Mouse (Mus musculus) erythroblast, adult 5-6 weeks (primary cell): ENCODE measurements around the gene Dapl1. TPM values are rescaled to one million over a fixed set of nuclear protein-coding genes. Genes with fewer than 3 reads are reported as not detected.

Experiments
- ATAC-seq: replicated peaks from 2 replicates; pipeline ENCODE4 v1.8.0; 2016; ENCODE audit warnings: moderate number of reproducible peaks, mild to moderate bottlenecking, moderate TSS enrichment, inconsistent platforms; ENCODE audit not compliant: poor library complexity, low FRiP score, severe bottlenecking
- total RNA-seq, 2 experiments: library from RNA; stranded (forward) in 1 of 2; stranded (reverse) in 1 of 2; fragments of 150-400 nt in 1 of 2; fragments of 200-764, 138-1000 nt in 1 of 2; gene quantifications; 2 replicates each; pipeline versions ENCODE4 v1.2.3 to v1.2.4; 2015 to 2017; ENCODE audit warnings: low replicate concordance in 2 of 2

Gene Dapl1
- total RNA-seq, 2 experiments from 2014 or later = not detected

- ATAC-seq = no peak
Measured at GRCm38 (mm10) chr2:59470326-59471031, 14.0 kb upstream of the Dapl1 start.

GRCm38 (mm10) chr2:59471051-59471948, 13.2 kb upstream of the Dapl1 start:
- no peak for ATAC-seq

- ATAC-seq = no peak
Measured at GRCm38 (mm10) chr2:59474336-59474735, 10.1 kb upstream of the Dapl1 start.

GRCm38 (mm10) chr2:59485080-59485479, 627 bp downstream of the Dapl1 start:
- no peak for ATAC-seq

- no peak for ATAC-seq
Measured at GRCm38 (mm10) chr2:59485657-59486056, 1.2 kb downstream of the Dapl1 start.

GRCm38 (mm10) chr2:59486196-59486845, 1.9 kb downstream of the Dapl1 start:
- no peak for ATAC-seq

GRCm38 (mm10) chr2:59488235-59488634, 3.8 kb downstream of the Dapl1 start:
- no peak for ATAC-seq

GRCm38 (mm10) chr2:59490353-59490752, 5.9 kb downstream of the Dapl1 start:
- no peak for ATAC-seq

- ATAC-seq = no peak
Measured at GRCm38 (mm10) chr2:59493445-59494085, 9.1 kb downstream of the Dapl1 start.

GRCm38 (mm10) chr2:59499146-59499545, 14.7 kb downstream of the Dapl1 start:
- no peak for ATAC-seq

- no peak for ATAC-seq
Measured at GRCm38 (mm10) chr2:59499717-59500116, 15.3 kb downstream of the Dapl1 start.

GRCm38 (mm10) chr2:59509061-59509460, 24.6 kb downstream of the Dapl1 start:
- ATAC-seq = no peak

- no peak for ATAC-seq
Measured at GRCm38 (mm10) chr2:59510416-59510815, 26.0 kb downstream of the Dapl1 start.

- no peak for ATAC-seq
Measured at GRCm38 (mm10) chr2:59510882-59511281, 26.4 kb downstream of the Dapl1 start.

GRCm38 (mm10) chr2:59520663-59521062, 36.2 kb downstream of the Dapl1 start:
- no peak for ATAC-seq

GRCm38 (mm10) chr2:59522079-59522684, 37.7 kb downstream of the Dapl1 start:
- ATAC-seq = no peak

GRCm38 (mm10) chr2:59523526-59523925, 39.1 kb downstream of the Dapl1 start:
- ATAC-seq = no peak

- no peak for ATAC-seq
Measured at GRCm38 (mm10) chr2:59526893-59527292, 42.4 kb downstream of the Dapl1 start.

- no peak for ATAC-seq
Measured at GRCm38 (mm10) chr2:59529574-59530080, 45.2 kb downstream of the Dapl1 start.
